8 mouse cellular contexts compared by ENCODE assay signal in the genomic region with DNA sequence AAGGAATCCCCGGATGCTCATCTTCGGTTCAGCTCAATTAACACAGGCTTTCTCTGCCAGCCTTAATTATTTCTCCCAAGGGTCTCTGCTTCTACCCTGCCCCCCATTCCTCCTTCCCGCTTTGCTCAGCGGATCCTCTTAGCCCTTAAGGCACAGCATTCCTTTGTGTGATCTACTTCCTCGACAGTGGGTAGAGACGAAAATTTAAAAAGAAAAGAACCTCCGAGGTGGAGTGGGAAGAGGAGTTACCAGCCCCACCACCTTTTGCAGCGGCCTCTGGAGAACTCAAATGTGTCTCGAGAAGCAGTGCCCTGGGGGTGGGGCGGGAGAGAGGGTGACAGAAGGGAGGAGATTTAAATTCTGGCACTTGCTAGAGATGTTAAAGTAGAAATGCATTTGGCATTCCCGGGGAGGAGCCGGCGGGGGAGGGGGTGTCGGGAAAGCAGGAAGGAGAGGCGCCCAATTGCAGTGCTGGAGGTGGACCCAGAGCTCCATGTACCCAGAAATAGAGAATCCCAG. TPM values are rescaled to one million over a fixed set of nuclear protein-coding genes. Genes with fewer than 3 reads are reported as not detected.
A peak's percentile ranks its signal among the peaks of the same experiment; 100 is the strongest.
DNase-seq lines count a peak whose midpoint lies in the region; ATAC-seq and TF ChIP-seq lines count a peak whose summit lies in the region.

No protein-coding gene starts in this region.

- no peak for TF ChIP-seq CTCF in hindbrain, postnatal 0 days (IDR thresholded peaks at IDR 0.05; ENCODE audit: low read depth)

- intact Hi-C loops in left cerebral cortex, postnatal 10 days (cut with DNase I), result no loop called here

- peak overlapping the region; percentile 82 for H3K27ac ChIP-seq in hindbrain, postnatal 0 days
- H3K27ac ChIP-seq in stomach, embryonic 14.5 days (ENCODE audit: low read length), result peak overlapping the region; percentile 29; the same call in 1 of the 2 replicates

- no peaks in the 10 kb centered on the region for H3K9me3 ChIP-seq in hindbrain, postnatal 0 days (ENCODE audit: low read length)
- no peaks in the 10 kb centered on the region for H3K9me3 ChIP-seq in stomach, embryonic 14.5 days (ENCODE audit: control insufficient read depth, low read depth, low read length)

- peak; percentile 65 for DNase-seq in WW6 (ENCODE audit: low read depth, low spot score)
- peak; percentile 34 for DNase-seq in cerebellum, adult 8-10 months
- DNase-seq in frontal cortex, adult 2 months (ENCODE audit: extremely low spot score in 1 of 2, low spot score in 1 of 2), result peak; percentile 81 to 90
- peak; percentile 79 for DNase-seq in hindbrain, postnatal 0 days (ENCODE audit: low spot score)
- DNase-seq in left cerebral cortex, postnatal 10 days (ENCODE audit: extremely low spot score in 1 of 2, low spot score in 2 of 2), result peak; percentile 77 to 90
- DNase-seq in lung, postnatal 36 days, result peak; percentile 68

- H3K4me1 ChIP-seq in hindbrain, postnatal 0 days (ENCODE audit: insufficient read depth, low read length), result 0 out of 2 replicates have a peak, but pooled peaks cover 6% of the 10 kb centered on the region
- H3K4me1 ChIP-seq in stomach, embryonic 14.5 days (ENCODE audit: control insufficient read depth, insufficient read depth, low read length), result peaks cover 12% of the 10 kb centered on the region; the same call in 1 of the 2 replicates

- under 1% methylated on average over 15 of the region's 15 CpGs for WGBS in hindbrain, postnatal 0 days
- 1% methylated on average over 15 of the region's 15 CpGs for WGBS in stomach, embryonic 14.5 days

- peak overlapping the region; percentile 74 for H3K4me2 ChIP-seq in hindbrain, postnatal 0 days (ENCODE audit: low read depth, low read length)
- H3K4me2 ChIP-seq in stomach, embryonic 14.5 days (replicated peaks; ENCODE audit: low read depth, low read length), result peak overlapping the region; percentile 51

- H3K9ac ChIP-seq in hindbrain, postnatal 0 days (replicated peaks; ENCODE audit: low read length), result peak overlapping the region; percentile 47
- H3K9ac ChIP-seq in stomach, embryonic 14.5 days (replicated peaks; ENCODE audit: low read depth, low read length), result no peak overlapping the region; the same call in 1 of the 2 replicates

- peak; percentile 76 for ATAC-seq in hindbrain, postnatal 0 days
- no peak for ATAC-seq in stomach, embryonic 14.5 days (ENCODE audit: insufficient number of reproducible peaks, insufficient read depth, low FRiP score, low read depth)
- ATAC-seq in megakaryocyte-erythroid progenitor cell, adult 5-6 weeks (replicated peaks; ENCODE audit: low FRiP score, low TSS enrichment, poor library complexity, severe bottlenecking), result no peak

- no peaks in the 10 kb centered on the region for H3K27me3 ChIP-seq in hindbrain, postnatal 0 days (ENCODE audit: insufficient read depth, low read length)
- H3K27me3 ChIP-seq in stomach, embryonic 14.5 days (ENCODE audit: control insufficient read depth, insufficient read depth, low read length), result no peaks in the 10 kb centered on the region

- H3K4me3 ChIP-seq in hindbrain, postnatal 0 days (ENCODE audit: low read length), result peak overlapping the region; percentile 39
- H3K4me3 ChIP-seq in stomach, embryonic 14.5 days (ENCODE audit: low read depth, low read length), result peak overlapping the region; percentile 20

- no peaks in the 10 kb centered on the region for H3K36me3 ChIP-seq in hindbrain, postnatal 0 days (ENCODE audit: insufficient read depth, low read length)
- no peaks in the 10 kb centered on the region for H3K36me3 ChIP-seq in stomach, embryonic 14.5 days (ENCODE audit: control insufficient read depth, insufficient read depth, low read length)

RNA-seq across cellular contexts. Expression of a gene that starts 27.4 kb away (rescaled TPM):
- polyA plus RNA-seq in frontal cortex, adult 2 months (2012; rRNA removed), result 30.9 and 33.7 TPM in 2 replicates
- total RNA-seq in hindbrain, postnatal 0 days (2014; rRNA removed), result 51.6 and 57.3 TPM in 2 replicates
- polyA plus RNA-seq in hindbrain, postnatal 0 days (2015; fragmentation: Nextera tagmentation; extraction: Ambion mirVana), result 2.0 and 2.7 TPM in 2 replicates
- 10 to 100 TPM; 20.6 to 21.6 TPM for total RNA-seq in left cerebral cortex, postnatal 10 days (2021)
- polyA plus RNA-seq in stomach, embryonic 14.5 days (2014; fragmentation: Nextera tagmentation; extraction: Ambion mirVana), result 5.3 and 6.0 TPM in 2 replicates
- 31.8 and 40.4 TPM in 2 replicates for total RNA-seq in megakaryocyte-erythroid progenitor cell, adult 5-6 weeks (2014; fragmentation: Nextera tagmentation)
- 39.9 and 41.0 TPM in 2 replicates for total RNA-seq in megakaryocyte-erythroid progenitor cell, adult 5-6 weeks (2017)

RNA-seq across cellular contexts. Expression of a gene that starts 34.5 kb away (rescaled TPM):
- polyA plus RNA-seq in frontal cortex, adult 2 months (2012; rRNA removed), result 32.5 and 36.8 TPM in 2 replicates
- total RNA-seq in hindbrain, postnatal 0 days (2014; rRNA removed), result 40.9 and 41.8 TPM in 2 replicates
- polyA plus RNA-seq in hindbrain, postnatal 0 days (2015; fragmentation: Nextera tagmentation; extraction: Ambion mirVana), result 30.8 and 32.2 TPM in 2 replicates
- total RNA-seq in left cerebral cortex, postnatal 10 days (2021), result 10 to 100 TPM; 40.5 to 43.1 TPM
- polyA plus RNA-seq in stomach, embryonic 14.5 days (2014; fragmentation: Nextera tagmentation; extraction: Ambion mirVana), result 37.5 and 37.9 TPM in 2 replicates
- 34.1 and 37.1 TPM in 2 replicates for total RNA-seq in megakaryocyte-erythroid progenitor cell, adult 5-6 weeks (2014; fragmentation: Nextera tagmentation)
- total RNA-seq in megakaryocyte-erythroid progenitor cell, adult 5-6 weeks (2017), result 65.9 and 73.1 TPM in 2 replicates

Comparison
In these comparisons a context has a peak if more than half of its experiments do, and no peak if none do; other contexts are left out.
1. DNase-seq: peak in every context shown above with its lines; median percentile 86 in frontal cortex, adult 2 months; 84 in left cerebral cortex, postnatal 10 days; 79 in hindbrain, postnatal 0 days; 68 in lung, postnatal 36 days; 65 in WW6; 34 in cerebellum, adult 8-10 months.